Mouse (Mus musculus): ENCODE measurements around the gene Lipt2. TPM values are rescaled to one million over a fixed set of nuclear protein-coding genes. Genes with fewer than 3 reads are reported as not detected.
A peak's percentile ranks its signal among the peaks of the same experiment; 100 is the strongest.

Lipt2 gene
- polyA plus RNA-seq, 1 experiment = 7.5 TPM

- Histone ChIP-seq H3K27me3 (ENCODE audit: control insufficient read depth, insufficient read depth, low read length) (no peaks in the 10 kb centered on the region; the same call in 1 of the 2 replicates), H3K4me3 (replicated peaks; ENCODE audit: insufficient read depth, low read depth, low read length) (no peak overlapping the region), H3K27ac (ENCODE audit: insufficient read depth, low read length) (no peak overlapping the region), H3K4me1 (ENCODE audit: control insufficient read depth, insufficient read depth, low read length) (no peaks in the 10 kb centered on the region)
- 83% methylated on average over 3 of the region's 3 CpGs for WGBS
- DNase-seq = no peak
- TF ChIP-seq POLR2A (IDR thresholded peaks at IDR 0.05; ENCODE audit: borderline replicate concordance, insufficient read depth, low read length) (no peak), CTCF (IDR thresholded peaks at IDR 0.05; ENCODE audit: borderline replicate concordance, insufficient read depth, low read depth, low read length) (no peak)
Observed at GRCm38 (mm10) chr7:100181614-100182013, 22.5 kb downstream of the Lipt2 start.

GRCm38 (mm10) chr7:100182388-100182787, 23.3 kb downstream of the Lipt2 start:
- no peak overlapping the region for H3K27ac ChIP-seq (ENCODE audit: insufficient read depth, low read length)
- TF ChIP-seq CTCF (IDR thresholded peaks at IDR 0.05; ENCODE audit: borderline replicate concordance, insufficient read depth, low read depth, low read length) (no peak), POLR2A (IDR thresholded peaks at IDR 0.05; ENCODE audit: borderline replicate concordance, insufficient read depth, low read length) (no peak)
- WGBS = 79% methylated on average over 3 of the region's 3 CpGs

GRCm38 (mm10) chr7:100187601-100188000, 28.5 kb downstream of the Lipt2 start:
- H3K27me3 ChIP-seq (ENCODE audit: control insufficient read depth, insufficient read depth, low read length) = no peaks in the 10 kb centered on the region
- no peak overlapping the region for H3K4me3 ChIP-seq (replicated peaks; ENCODE audit: insufficient read depth, low read depth, low read length)
- TF ChIP-seq POLR2A (IDR thresholded peaks at IDR 0.05; ENCODE audit: borderline replicate concordance, insufficient read depth, low read length) (no peak), CTCF (IDR thresholded peaks at IDR 0.05; ENCODE audit: borderline replicate concordance, insufficient read depth, low read depth, low read length) (peak; percentile 84)
- H3K27ac ChIP-seq (ENCODE audit: insufficient read depth, low read length) = no peak overlapping the region
- 18% methylated on average over 7 of the region's 7 CpGs for WGBS
- DNase-seq = peak; percentile 21 to 41
- no peaks in the 10 kb centered on the region for H3K4me1 ChIP-seq (ENCODE audit: control insufficient read depth, insufficient read depth, low read length)

More at GRCm38 (mm10) chr7:100182388-100182787, 23.3 kb downstream of the Lipt2 start:
- Histone ChIP-seq H3K4me3 (replicated peaks; ENCODE audit: insufficient read depth, low read depth, low read length) (no peak overlapping the region), H3K27me3 (ENCODE audit: control insufficient read depth, insufficient read depth, low read length) (no peaks in the 10 kb centered on the region; the same call in 1 of the 2 replicates), H3K4me1 (ENCODE audit: control insufficient read depth, insufficient read depth, low read length) (no peaks in the 10 kb centered on the region)
- no peak for DNase-seq

- TF ChIP-seq POLR2A (IDR thresholded peaks at IDR 0.05; ENCODE audit: borderline replicate concordance, insufficient read depth, low read length) (no peak), CTCF (IDR thresholded peaks at IDR 0.05; ENCODE audit: borderline replicate concordance, insufficient read depth, low read depth, low read length) (no peak)
- no peak overlapping the region for H3K4me3 ChIP-seq (replicated peaks; ENCODE audit: insufficient read depth, low read depth, low read length)
- 59% methylated on average over 4 of the region's 4 CpGs for WGBS
Observed at GRCm38 (mm10) chr7:100190167-100190566, 31.1 kb downstream of the Lipt2 start.

GRCm38 (mm10) chr7:100190778-100191177, 31.7 kb downstream of the Lipt2 start:
- no peak overlapping the region for H3K27ac ChIP-seq (ENCODE audit: insufficient read depth, low read length)
- H3K4me1 ChIP-seq (ENCODE audit: control insufficient read depth, insufficient read depth, low read length) = no peaks in the 10 kb centered on the region
- 0% methylated on average over 4 of the region's 4 CpGs for WGBS
- peak; percentile 63 for DNase-seq
- H3K4me3 ChIP-seq (replicated peaks; ENCODE audit: insufficient read depth, low read depth, low read length) = no peak overlapping the region
- no peaks in the 10 kb centered on the region for H3K27me3 ChIP-seq (ENCODE audit: control insufficient read depth, insufficient read depth, low read length)
- TF ChIP-seq CTCF (IDR thresholded peaks at IDR 0.05; ENCODE audit: borderline replicate concordance, insufficient read depth, low read depth, low read length) (peak; percentile 85), POLR2A (IDR thresholded peaks at IDR 0.05; ENCODE audit: borderline replicate concordance, insufficient read depth, low read length) (no peak)

More at GRCm38 (mm10) chr7:100190167-100190566, 31.1 kb downstream of the Lipt2 start:
- Histone ChIP-seq H3K27ac (ENCODE audit: insufficient read depth, low read length) (no peak overlapping the region), H3K4me1 (ENCODE audit: control insufficient read depth, insufficient read depth, low read length) (no peaks in the 10 kb centered on the region), H3K27me3 (ENCODE audit: control insufficient read depth, insufficient read depth, low read length) (no peaks in the 10 kb centered on the region)
- no peak for DNase-seq

GRCm38 (mm10) chr7:100201191-100201590, 42.1 kb downstream of the Lipt2 start:
- WGBS = 89% methylated on average over 3 of the region's 3 CpGs

GRCm38 (mm10) chr7:100203616-100204015, 44.5 kb downstream of the Lipt2 start:
- 22% methylated on average over 3 of the region's 3 CpGs for WGBS
- DNase-seq = no peak
- Histone ChIP-seq H3K4me1 (ENCODE audit: control insufficient read depth, insufficient read depth, low read length) (no peaks in the 10 kb centered on the region), H3K27ac (ENCODE audit: insufficient read depth, low read length) (no peak overlapping the region), H3K27me3 (ENCODE audit: control insufficient read depth, insufficient read depth, low read length) (no peaks in the 10 kb centered on the region), H3K4me3 (replicated peaks; ENCODE audit: insufficient read depth, low read depth, low read length) (no peak overlapping the region)
- TF ChIP-seq POLR2A (IDR thresholded peaks at IDR 0.05; ENCODE audit: borderline replicate concordance, insufficient read depth, low read length) (no peak), CTCF (IDR thresholded peaks at IDR 0.05; ENCODE audit: borderline replicate concordance, insufficient read depth, low read depth, low read length) (no peak)

More at GRCm38 (mm10) chr7:100201191-100201590, 42.1 kb downstream of the Lipt2 start:
- no peak for TF ChIP-seq POLR2A (IDR thresholded peaks at IDR 0.05; ENCODE audit: borderline replicate concordance, insufficient read depth, low read length)
- TF ChIP-seq CTCF (IDR thresholded peaks at IDR 0.05; ENCODE audit: borderline replicate concordance, insufficient read depth, low read depth, low read length) = no peak
- no peak overlapping the region for H3K4me3 ChIP-seq (replicated peaks; ENCODE audit: insufficient read depth, low read depth, low read length)
- no peak overlapping the region for H3K27ac ChIP-seq (ENCODE audit: insufficient read depth, low read length)
- H3K4me1 ChIP-seq (ENCODE audit: control insufficient read depth, insufficient read depth, low read length) = no peaks in the 10 kb centered on the region
- DNase-seq = no peak
- no peaks in the 10 kb centered on the region for H3K27me3 ChIP-seq (ENCODE audit: control insufficient read depth, insufficient read depth, low read length)

- Histone ChIP-seq H3K27ac (ENCODE audit: insufficient read depth, low read length) (no peak overlapping the region), H3K4me1 (ENCODE audit: control insufficient read depth, insufficient read depth, low read length) (no peaks in the 10 kb centered on the region), H3K4me3 (replicated peaks; ENCODE audit: insufficient read depth, low read depth, low read length) (no peak overlapping the region), H3K27me3 (ENCODE audit: control insufficient read depth, insufficient read depth, low read length) (no peaks in the 10 kb centered on the region)
- DNase-seq = no peak
- TF ChIP-seq POLR2A (IDR thresholded peaks at IDR 0.05; ENCODE audit: borderline replicate concordance, insufficient read depth, low read length) (no peak), CTCF (IDR thresholded peaks at IDR 0.05; ENCODE audit: borderline replicate concordance, insufficient read depth, low read depth, low read length) (no peak)
- 91% methylated on average over 6 of the region's 6 CpGs for WGBS
Observed at GRCm38 (mm10) chr7:100204871-100205270, 45.8 kb downstream of the Lipt2 start.

Measured in cerebellum, adult 2 months (tissue).